In genomic region chr1:86916355-86916984, GRCm38 (mm10) we compare ENCODE assay signal across 19 mouse cellular contexts.
DNase-seq lines count a peak whose midpoint lies in the region; ATAC-seq and TF ChIP-seq lines count a peak whose summit lies in the region.
"Had no signal": no experiment of that assay in that cellular context is flagged by ENCODE, and none has a peak within 500 bp of the region (broad histone marks: within the 10 kb centered on the region; RNA-seq: fewer than 3 reads in every experiment).

No protein-coding gene starts in this region.

- no peak for TF ChIP-seq POLR2A in MEL (IDR thresholded peaks at IDR 0.05; ENCODE audit: control insufficient read depth in 1 of 2, insufficient read depth in 1 of 2, low read depth in 1 of 2, low read length in 2 of 2, poor library complexity in 1 of 2)

- H3K4me1 ChIP-seq in hindbrain, embryonic 10.5 days (replicated peaks): peaks cover 11% of the 10 kb centered on the region
- H3K4me1 ChIP-seq in hindbrain, embryonic 11.5 days (replicated peaks; ENCODE audit: control insufficient read depth, insufficient read depth, low read length): no peaks in the 10 kb centered on the region; the same call in 1 of the 2 replicates
- H3K4me1 ChIP-seq in MEL (ENCODE audit: control insufficient read depth in 1 of 2, insufficient read depth in 2 of 2, low read length in 2 of 2): peaks cover 4 to 10% of the 10 kb centered on the region in 2 experiments
- H3K4me1 ChIP-seq in erythroblast, embryonic 14.5 days (ENCODE audit: control insufficient read depth): peaks cover 24% of the 10 kb centered on the region
- peaks cover 11 to 19% of the 10 kb centered on the region in 2 experiments for H3K4me1 ChIP-seq in liver, embryonic 14.5 days (replicated peaks; ENCODE audit: control insufficient read depth in 2 of 2, insufficient read depth in 2 of 2, low read length in 1 of 2)
- no peaks in the 10 kb centered on the region; the same call in 1 of the 2 replicates for H3K4me1 ChIP-seq in heart, embryonic 11.5 days (ENCODE audit: control insufficient read depth, insufficient read depth, low read length)
- H3K4me1 ChIP-seq: limb, embryonic 12.5 days had no signal

- H3K9me3 ChIP-seq in hindbrain, embryonic 10.5 days: no peaks in the 10 kb centered on the region
- H3K9me3 ChIP-seq in hindbrain, embryonic 11.5 days (ENCODE audit: control insufficient read depth, low read length): no peaks in the 10 kb centered on the region
- H3K9me3 ChIP-seq in MEL (replicated peaks; ENCODE audit: insufficient read depth, low read length): no peaks in the 10 kb centered on the region
- H3K9me3 ChIP-seq in erythroblast, embryonic 14.5 days (ENCODE audit: control insufficient read depth, low read length): no peaks in the 10 kb centered on the region
- no peaks in the 10 kb centered on the region for H3K9me3 ChIP-seq in liver, embryonic 14.5 days (ENCODE audit: control insufficient read depth, low read length)
- H3K9me3 ChIP-seq in heart, embryonic 11.5 days (replicated peaks; ENCODE audit: control insufficient read depth, low read length): no peaks in the 10 kb centered on the region
- H3K9me3 ChIP-seq: limb, embryonic 12.5 days; midbrain, embryonic 10.5 days had no signal

- H3K4me3 ChIP-seq in hindbrain, embryonic 10.5 days: no peak overlapping the region
- no peak overlapping the region for H3K4me3 ChIP-seq in hindbrain, embryonic 11.5 days (ENCODE audit: low read depth, low read length)
- H3K4me3 ChIP-seq in MEL (ENCODE audit: control insufficient read depth in 1 of 2, insufficient read depth in 1 of 2, low read depth in 2 of 2, low read length in 2 of 2): no peak overlapping the region
- peak overlapping the region; percentile 6 for H3K4me3 ChIP-seq in erythroblast, embryonic 14.5 days (replicated peaks)
- H3K4me3 ChIP-seq in liver, embryonic 14.5 days (ENCODE audit: insufficient read depth in 1 of 2, low read depth in 2 of 2, low read length in 2 of 2): no peak overlapping the region
- H3K4me3 ChIP-seq in heart, embryonic 11.5 days (ENCODE audit: low read depth, low read length): no peak overlapping the region
- H3K4me3 ChIP-seq: limb, embryonic 12.5 days; midbrain, embryonic 10.5 days; myocyte had no signal

- TF ChIP-seq EP300 in MEL (IDR thresholded peaks at IDR 0.05; ENCODE audit: low read depth in 1 of 2, low read length in 2 of 2): peak; percentile 55 to 72
- TF ChIP-seq EP300 in liver, embryonic 14.5 days (IDR thresholded peaks at IDR 0.05; ENCODE audit: low read depth): peak; percentile 75

- 84% methylated on average over 8 of the region's 8 CpGs for WGBS in hindbrain, embryonic 10.5 days
- WGBS in hindbrain, embryonic 11.5 days: 79% methylated on average over 8 of the region's 8 CpGs
- WGBS in liver, embryonic 14.5 days (ENCODE audit: insufficient replicate concordance): 22% methylated on average over 8 of the region's 8 CpGs
- 68% methylated on average over 8 of the region's 8 CpGs for WGBS in heart, embryonic 11.5 days (ENCODE audit: insufficient replicate concordance)

- H3K4me2 ChIP-seq in hindbrain, embryonic 11.5 days (replicated peaks; ENCODE audit: low read depth, low read length): no peak overlapping the region
- peak overlapping the region; percentile 47 for H3K4me2 ChIP-seq in liver, embryonic 14.5 days (ENCODE audit: low read depth)
- H3K4me2 ChIP-seq in heart, embryonic 11.5 days: no peak overlapping the region
- H3K4me2 ChIP-seq: limb, embryonic 12.5 days had no signal

- no peaks in the 10 kb centered on the region for H3K27me3 ChIP-seq in hindbrain, embryonic 10.5 days (ENCODE audit: insufficient read depth, poor library complexity, severe bottlenecking)
- no peaks in the 10 kb centered on the region for H3K27me3 ChIP-seq in hindbrain, embryonic 11.5 days (ENCODE audit: control insufficient read depth, insufficient read depth, low read length)
- no peaks in the 10 kb centered on the region for H3K27me3 ChIP-seq in MEL (ENCODE audit: control insufficient read depth in 1 of 2, insufficient read depth in 2 of 2, low read length in 2 of 2)
- no peaks in the 10 kb centered on the region for H3K27me3 ChIP-seq in erythroblast, embryonic 14.5 days (ENCODE audit: control insufficient read depth)
- H3K27me3 ChIP-seq in liver, embryonic 14.5 days (ENCODE audit: control insufficient read depth, insufficient read depth, low read length): no peaks in the 10 kb centered on the region
- no peaks in the 10 kb centered on the region for H3K27me3 ChIP-seq in heart, embryonic 11.5 days (ENCODE audit: control insufficient read depth, insufficient read depth, low read length)
- H3K27me3 ChIP-seq: limb, embryonic 12.5 days had no signal

- no peak for TF ChIP-seq CTCF in MEL (IDR thresholded peaks at IDR 0.05 in 2 of 3, conservative IDR thresholded peaks at IDR 0.05 in 1 of 3; ENCODE audit: control insufficient read depth in 1 of 3, insufficient read depth in 1 of 3, low read depth in 2 of 3, low read length in 3 of 3, poor library complexity in 1 of 3, severe bottlenecking in 1 of 3)
- TF ChIP-seq CTCF in liver, embryonic 14.5 days (IDR thresholded peaks at IDR 0.05; ENCODE audit: low read depth): no peak

- no peak for TF ChIP-seq RAD21 in MEL (IDR thresholded peaks at IDR 0.05; ENCODE audit: low read depth, low read length)

- no peaks in the 10 kb centered on the region for H3K36me3 ChIP-seq in hindbrain, embryonic 10.5 days
- no peaks in the 10 kb centered on the region for H3K36me3 ChIP-seq in hindbrain, embryonic 11.5 days (ENCODE audit: control insufficient read depth, insufficient read depth, low read length)
- peaks cover 0 to 14% of the 10 kb centered on the region in 2 experiments; a peak in 2 of 4 replicates for H3K36me3 ChIP-seq in MEL (ENCODE audit: control insufficient read depth in 1 of 2, insufficient read depth in 2 of 2, low read length in 2 of 2)
- peaks cover 2% of the 10 kb centered on the region; the same call in 1 of the 2 replicates for H3K36me3 ChIP-seq in erythroblast, embryonic 14.5 days (ENCODE audit: control insufficient read depth)
- no peaks in the 10 kb centered on the region for H3K36me3 ChIP-seq in liver, embryonic 14.5 days (replicated peaks; ENCODE audit: control insufficient read depth, insufficient read depth, low read depth)
- no peaks in the 10 kb centered on the region for H3K36me3 ChIP-seq in heart, embryonic 11.5 days (ENCODE audit: control insufficient read depth, insufficient read depth, low read length)
- H3K36me3 ChIP-seq: limb, embryonic 12.5 days; midbrain, embryonic 10.5 days had no signal

- DNase-seq in hindbrain, embryonic 10.5 days (ENCODE audit: low spot score): no peak
- no peak for DNase-seq in hindbrain, embryonic 11.5 days (ENCODE audit: low spot score)
- peak; percentile 71 for DNase-seq in MEL (ENCODE audit: low read depth, low spot score)
- DNase-seq in liver, embryonic 14.5 days (ENCODE audit: low read depth in 3 of 3, low spot score in 3 of 3): peak; percentile 68 to 75 (median 72)
- DNase-seq in right cerebral cortex, postnatal 14 days: no peak
- no peak for DNase-seq in embryo, embryonic 9.5 days (ENCODE audit: extremely low spot score)
- DNase-seq: adrenal gland, postnatal 36 days; cerebellum, adult 2 months; heart, adult 18-20 months; heart, postnatal 10 days; kidney, adult 11 months; kidney, postnatal 25 days; lung, postnatal 10 days; thymus, adult 18-20 months had no signal

- no peak for ATAC-seq in hindbrain, embryonic 11.5 days (ENCODE audit: low FRiP score)
- peak; percentile 97 for ATAC-seq in liver, embryonic 14.5 days (ENCODE audit: insufficient read depth)
- ATAC-seq in heart, embryonic 11.5 days (replicated peaks; ENCODE audit: insufficient number of reproducible peaks, low FRiP score, low TSS enrichment): no peak

- H3K27ac ChIP-seq in hindbrain, embryonic 10.5 days: 0 out of 2 replicates have a peak overlapping the region, but pooled peaks have one; percentile 53
- no peak overlapping the region; the same call in 1 of the 2 replicates for H3K27ac ChIP-seq in hindbrain, embryonic 11.5 days (ENCODE audit: low read depth, low read length)
- peak overlapping the region; percentile 56 for H3K27ac ChIP-seq in MEL (ENCODE audit: control insufficient read depth, low read depth, low read length)
- peak overlapping the region; percentile 64 for H3K27ac ChIP-seq in liver, embryonic 14.5 days
- H3K27ac ChIP-seq in heart, embryonic 11.5 days (ENCODE audit: low read depth, low read length): no peak overlapping the region
- H3K27ac ChIP-seq: limb, embryonic 12.5 days; midbrain, embryonic 10.5 days had no signal

- H3K9ac ChIP-seq in hindbrain, embryonic 11.5 days (ENCODE audit: low read depth, low read length): no peak overlapping the region
- no peak overlapping the region; the same call in 1 of the 2 replicates for H3K9ac ChIP-seq in MEL (ENCODE audit: control insufficient read depth, low read depth, low read length, poor library complexity, severe bottlenecking)
- peak overlapping the region; percentile 31; the same call in 1 of the 2 replicates for H3K9ac ChIP-seq in liver, embryonic 14.5 days (replicated peaks)
- no peak overlapping the region for H3K9ac ChIP-seq in heart, embryonic 11.5 days (ENCODE audit: low read depth, low read length)
- H3K9ac ChIP-seq: limb, embryonic 12.5 days had no signal

- H3K79me2 ChIP-seq in MEL (ENCODE audit: control insufficient read depth, insufficient read depth, low read length, poor library complexity): no peaks in the 10 kb centered on the region

TF ChIP-seq in MEL, 35 proteins besides CTCF, POLR2A, EP300 and RAD21:
- TF ChIP-seq ZKSCAN1 (IDR thresholded peaks at IDR 0.05; ENCODE audit: low read depth, low read length) (no peak), TCF12 (IDR thresholded peaks at IDR 0.05; ENCODE audit: low read depth, low read length) (peak; percentile 38; the same call in 1 of the 2 replicates), SIN3A (IDR thresholded peaks at IDR 0.05; ENCODE audit: low read length) (0 out of 2 replicates have a peak, but pooled peaks have one; percentile 28), GATA1 (IDR thresholded peaks at IDR 0.05; ENCODE audit: low read depth, low read length) (peak; percentile 80), MAFK (IDR thresholded peaks at IDR 0.05; ENCODE audit: borderline replicate concordance, low read depth, low read length) (peak; percentile 75), TAL1 (IDR thresholded peaks at IDR 0.05; ENCODE audit: low read length) (peak; percentile 40), MAZ (IDR thresholded peaks at IDR 0.05; ENCODE audit: low read depth, low read length) (no peak), ETS1 (IDR thresholded peaks at IDR 0.05; ENCODE audit: low read depth, low read length) (peak; percentile 50; the same call in 1 of the 2 replicates), RCOR1 (IDR thresholded peaks at IDR 0.05; ENCODE audit: low read depth, low read length) (peak; percentile 18; the same call in 1 of the 2 replicates)

Comparison
In these comparisons a context has a peak if more than half of its experiments do, and no peak if none do; other contexts are left out.
1. H3K27ac ChIP-seq: peak in hindbrain, embryonic 10.5 days (single experiment), MEL (single experiment) and liver, embryonic 14.5 days (single experiment); none in hindbrain, embryonic 11.5 days (single experiment) and heart, embryonic 11.5 days (single experiment).
2. DNase-seq: peak in MEL (single experiment) and liver, embryonic 14.5 days (3 of 3); none in hindbrain, embryonic 10.5 days (single experiment), hindbrain, embryonic 11.5 days (single experiment), right cerebral cortex, postnatal 14 days (single experiment) and embryo, embryonic 9.5 days (single experiment).